Mouse (Mus musculus) MEL (cell line): ENCODE results near the gene Baiap3. TPM values are rescaled to one million over a fixed set of nuclear protein-coding genes. Genes with fewer than 3 reads are reported as not detected.
A peak's percentile ranks its signal among the peaks of the same experiment; 100 is the strongest.

Experiments used
- DNase-seq: peaks from one replicate; pipeline ENCODE4 v3.0.0; 2011; ENCODE audit warnings: low read depth, low spot score
- H3K27ac ChIP-seq: 2 replicates; pipeline ENCODE4 v1.5.1; 2012; ENCODE audit warnings: low read depth, mild to moderate bottlenecking, control low read depth, low read length, moderate library complexity; ENCODE audit not compliant: control insufficient read depth
- H3K27me3 ChIP-seq, 2 experiments: fragments of 150-350 bp in 1 of 2; sonication (generic) in 1 of 2; 2 replicates each; pipeline ENCODE4 v1.6.1; 2012; ENCODE audit warnings: low read length in 2 of 2, mild to moderate bottlenecking in 2 of 2, improper control_type of control experiment in 1 of 2, moderate library complexity in 1 of 2; ENCODE audit not compliant: insufficient read depth in 2 of 2, control insufficient read depth in 1 of 2
- H3K36me3 ChIP-seq, 2 experiments: 2 replicates each; pipeline ENCODE4 v1.6.1; 2012 to 2014; ENCODE audit warnings: low read length in 2 of 2, improper control_type of control experiment in 1 of 2, inconsistent platforms in 1 of 2, mild to moderate bottlenecking in 1 of 2; ENCODE audit not compliant: insufficient read depth in 2 of 2, control insufficient read depth in 1 of 2
- H3K4me1 ChIP-seq, 2 experiments: fragments of 150-350 bp in 1 of 2; sonication (generic) in 1 of 2; 2 replicates each; pipeline ENCODE4 v1.6.1; 2012; ENCODE audit warnings: low read length in 2 of 2, improper control_type of control experiment in 1 of 2, mild to moderate bottlenecking in 1 of 2; ENCODE audit not compliant: insufficient read depth in 2 of 2, control insufficient read depth in 1 of 2
- H3K4me3 ChIP-seq, 2 experiments: fragments of 150-350 bp in 1 of 2; sonication (generic) in 1 of 2; 2 replicates each; pipeline ENCODE4 v1.5.1; 2012; ENCODE audit warnings: low read depth in 2 of 2, low read length in 2 of 2, mild to moderate bottlenecking in 2 of 2, moderate library complexity in 2 of 2, control low read depth in 1 of 2, improper control_type of control experiment in 1 of 2; ENCODE audit not compliant: control insufficient read depth in 1 of 2, insufficient read depth in 1 of 2
- H3K79me2 ChIP-seq: 2 replicates; pipeline ENCODE4 v1.6.1; 2012; ENCODE audit warnings: mild to moderate bottlenecking, low read length, moderate library complexity; ENCODE audit not compliant: control insufficient read depth, poor library complexity, insufficient read depth
- H3K9ac ChIP-seq: 2 replicates; pipeline ENCODE4 v1.6.1; 2012; ENCODE audit warnings: low read depth, mild to moderate bottlenecking, control low read depth, low read length, moderate library complexity; ENCODE audit not compliant: control insufficient read depth, poor library complexity, severe bottlenecking
- H3K9me3 ChIP-seq: fragments of 150-350 bp; sonication (generic); replicated peaks from 2 replicates; pipeline ENCODE4 v1.6.1; 2012; ENCODE audit warnings: mild to moderate bottlenecking, low read length, improper control_type of control experiment, moderate library complexity; ENCODE audit not compliant: insufficient read depth
- CHD2 ChIP-seq: IDR thresholded peaks from 2 replicates; pipeline ENCODE4 v1.6.1; 2011; ENCODE audit warnings: low read length, improper control_type of control experiment
- CTCF ChIP-seq, 3 experiments: IDR thresholded peaks in 2 of 3; conservative IDR thresholded peaks in 1 of 3; 2 replicates each; pipeline ENCODE4 v1.5.1; 2011 to 2012; ENCODE audit warnings: low read length in 3 of 3, low read depth in 2 of 3, mild to moderate bottlenecking in 2 of 3, improper control_type of control experiment in 1 of 3, inconsistent platforms in 1 of 3, mixed read lengths in 1 of 3, moderate library complexity in 1 of 3; ENCODE audit not compliant: control insufficient read depth in 1 of 3, insufficient read depth in 1 of 3, poor library complexity in 1 of 3, severe bottlenecking in 1 of 3
- EP300 ChIP-seq, 2 experiments: IDR thresholded peaks; 2 replicates each; pipeline ENCODE4 v1.6.1; 2011; ENCODE audit warnings: improper control_type of control experiment in 2 of 2, low read length in 2 of 2, low read depth in 1 of 2, mild to moderate bottlenecking in 1 of 2
- ETS1 ChIP-seq: IDR thresholded peaks from 2 replicates; pipeline ENCODE4 v1.6.1; 2012; ENCODE audit warnings: low read depth, mild to moderate bottlenecking, inconsistent platforms, low read length, improper control_type of control experiment, moderate library complexity
- HCFC1 ChIP-seq: IDR thresholded peaks from 2 replicates; pipeline ENCODE4 v1.6.1; 2012; ENCODE audit warnings: low read depth, mild to moderate bottlenecking, inconsistent platforms, low read length, improper control_type of control experiment, moderate library complexity
- KAT2A ChIP-seq: conservative IDR thresholded peaks from 2 replicates; pipeline ENCODE4 v1.6.1; 2012; ENCODE audit warnings: low read depth, low read length, improper control_type of control experiment, inconsistent platforms
- MAFK ChIP-seq: IDR thresholded peaks from 2 replicates; pipeline ENCODE4 v1.6.1; 2011; ENCODE audit warnings: low read depth, mild to moderate bottlenecking, low read length, improper control_type of control experiment, borderline replicate concordance
- MAX ChIP-seq: IDR thresholded peaks from 2 replicates; pipeline ENCODE4 v1.6.1; 2011; ENCODE audit warnings: low read length, improper control_type of control experiment
- MAZ ChIP-seq: IDR thresholded peaks from 2 replicates; pipeline ENCODE4 v1.6.1; 2012; ENCODE audit warnings: low read depth, mild to moderate bottlenecking, inconsistent platforms, low read length, improper control_type of control experiment
- MEF2A ChIP-seq: IDR thresholded peaks from 2 replicates; pipeline ENCODE4 v1.6.1; 2014; ENCODE audit warnings: low read depth, mild to moderate bottlenecking, inconsistent platforms, low read length, improper control_type of control experiment; ENCODE audit not compliant: poor library complexity, insufficient replicate concordance, severe bottlenecking; ENCODE audit errors: extremely low read depth
- MXI1 ChIP-seq: IDR thresholded peaks from 2 replicates; pipeline ENCODE4 v1.6.1; 2011; ENCODE audit warnings: mild to moderate bottlenecking, low read depth, low read length, improper control_type of control experiment
- MYB ChIP-seq: IDR thresholded peaks from 2 replicates; pipeline ENCODE4 v1.6.1; 2011; ENCODE audit warnings: mild to moderate bottlenecking, low read depth, low read length, improper control_type of control experiment
- MYC ChIP-seq: IDR thresholded peaks from 2 replicates; pipeline ENCODE4 v1.6.1; 2011; ENCODE audit warnings: low read depth, mild to moderate bottlenecking, low read length, improper control_type of control experiment, moderate library complexity
- POLR2A ChIP-seq, 2 experiments: IDR thresholded peaks; 2 replicates each; pipeline ENCODE4 v1.6.1; 2011 to 2012; ENCODE audit warnings: low read length in 2 of 2, mild to moderate bottlenecking in 2 of 2, control low read depth in 1 of 2, improper control_type of control experiment in 1 of 2, low read depth in 1 of 2, moderate library complexity in 1 of 2; ENCODE audit not compliant: control insufficient read depth in 1 of 2, insufficient read depth in 1 of 2, poor library complexity in 1 of 2
- POLR2AphosphoS2 ChIP-seq: IDR thresholded peaks from 2 replicates; pipeline ENCODE4 v1.6.1; 2011; ENCODE audit warnings: low read length, improper control_type of control experiment
- POLR2AphosphoS5 ChIP-seq: IDR thresholded peaks from 2 replicates; pipeline ENCODE4 v1.6.1; 2012; ENCODE audit warnings: low read depth, borderline replicate concordance, mild to moderate bottlenecking, inconsistent platforms, low read length, moderate library complexity, mixed read lengths
- RAD21 ChIP-seq: IDR thresholded peaks from 2 replicates; pipeline ENCODE4 v1.6.1; 2011; ENCODE audit warnings: mild to moderate bottlenecking, low read depth, low read length, improper control_type of control experiment
- SIN3A ChIP-seq: IDR thresholded peaks from 2 replicates; pipeline ENCODE4 v1.6.1; 2012; ENCODE audit warnings: low read length, improper control_type of control experiment, inconsistent platforms
- SMC3 ChIP-seq: IDR thresholded peaks from 2 replicates; pipeline ENCODE4 v1.6.1; 2011; ENCODE audit warnings: low read depth, low read length, improper control_type of control experiment
- TCF12 ChIP-seq: IDR thresholded peaks from 2 replicates; pipeline ENCODE4 v1.6.1; 2014; ENCODE audit warnings: low read depth, mild to moderate bottlenecking, inconsistent platforms, low read length, improper control_type of control experiment, moderate library complexity
- USF1 ChIP-seq: IDR thresholded peaks from 2 replicates; pipeline ENCODE4 v1.6.1; 2014; ENCODE audit warnings: low read depth, mild to moderate bottlenecking, inconsistent platforms, low read length, improper control_type of control experiment, moderate library complexity
- USF2 ChIP-seq, 2 experiments: IDR thresholded peaks; 2 replicates each; pipeline ENCODE4 v1.6.1; 2011 to 2012; ENCODE audit warnings: improper control_type of control experiment in 2 of 2, low read length in 2 of 2, borderline replicate concordance in 1 of 2, inconsistent platforms in 1 of 2, low read depth in 1 of 2, mild to moderate bottlenecking in 1 of 2; ENCODE audit not compliant: insufficient read depth in 1 of 2
- ZC3H11A ChIP-seq: IDR thresholded peaks from 2 replicates; pipeline ENCODE4 v1.6.1; 2012; ENCODE audit warnings: low read depth, mild to moderate bottlenecking, inconsistent platforms, low read length, improper control_type of control experiment
- ZNF384 ChIP-seq: IDR thresholded peaks from 2 replicates; pipeline ENCODE4 v1.6.1; 2012; ENCODE audit warnings: low read depth, mild to moderate bottlenecking, inconsistent platforms, low read length, improper control_type of control experiment
- polyA plus RNA-seq, 2 experiments: library from polyadenylated mRNA; stranded (reverse) in 1 of 2; unstranded in 1 of 2; fragments of >175 nt in 1 of 2; fragments of >200 nt in 1 of 2; gene quantifications; 2 replicates each; pipeline versions ENCODE4 v1.2.1 to v1.2.4; 2012; ENCODE audit warnings: low replicate concordance in 2 of 2, low read depth in 1 of 2; ENCODE audit not compliant: insufficient read length in 2 of 2, insufficient read depth in 1 of 2, missing spikeins in 1 of 2
- total RNA-seq: library from RNA; depleted of rRNA; stranded (reverse); fragments of 300-350 nt; gene quantifications from 2 replicates; pipeline ENCODE4 v1.2.3, GENCODE M21; 2012

Gene Baiap3
- total and polyA plus RNA-seq, 3 experiments, result 0.08 to 0.14 TPM; not detected in 1

DNA sequence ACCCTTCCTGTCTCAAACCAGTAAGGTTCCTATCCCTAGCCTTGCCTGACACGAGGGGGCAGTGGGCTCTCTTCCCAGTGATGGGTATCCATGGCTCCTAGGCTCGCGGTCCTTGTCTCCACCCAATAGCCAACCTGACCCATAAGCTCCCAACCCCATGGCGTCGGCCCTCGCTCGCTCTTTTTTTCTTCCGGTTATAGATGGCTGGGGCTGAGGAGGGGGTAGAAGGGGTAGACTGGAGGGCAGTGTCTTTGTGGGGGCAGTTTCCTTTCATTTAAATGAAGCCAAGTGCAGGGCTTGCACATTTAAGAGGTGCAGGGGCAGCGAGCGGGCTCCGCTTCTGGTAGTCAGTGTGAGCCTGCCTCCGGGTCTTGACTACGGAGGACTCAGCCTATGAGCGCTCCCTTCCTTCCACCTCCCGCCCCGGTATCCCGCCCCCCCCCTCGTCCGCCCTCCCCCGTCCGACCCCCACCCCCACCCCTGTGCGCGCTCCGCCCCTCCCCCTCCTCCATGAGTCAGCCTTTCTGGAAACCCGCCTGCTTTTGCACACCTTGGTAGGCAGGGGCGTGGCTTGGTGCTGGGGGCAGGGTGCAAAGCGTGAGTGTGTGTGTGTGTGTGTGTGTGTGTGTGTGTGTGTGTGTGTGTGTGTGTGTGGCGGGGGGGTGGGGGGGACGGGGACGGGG lies 34.2 kb downstream of the Baiap3 start (continued):
- TF ChIP-seq EP300 (IDR thresholded peaks at IDR 0.05; ENCODE audit: low read depth in 1 of 2, low read length in 2 of 2), result no peak; a peak in 1 of 4 replicates
- peak; percentile 58 to 75; a peak in 3 of 4 replicates for TF ChIP-seq POLR2A (IDR thresholded peaks at IDR 0.05; ENCODE audit: control insufficient read depth in 1 of 2, insufficient read depth in 1 of 2, low read depth in 1 of 2, low read length in 2 of 2, poor library complexity in 1 of 2)
- no peak for TF ChIP-seq CTCF (IDR thresholded peaks at IDR 0.05 in 2 of 3, conservative IDR thresholded peaks at IDR 0.05 in 1 of 3; ENCODE audit: control insufficient read depth in 1 of 3, insufficient read depth in 1 of 3, low read depth in 2 of 3, low read length in 3 of 3, poor library complexity in 1 of 3, severe bottlenecking in 1 of 3)
- TF ChIP-seq USF2 (IDR thresholded peaks at IDR 0.05; ENCODE audit: borderline replicate concordance in 1 of 2, insufficient read depth in 1 of 2, low read depth in 1 of 2, low read length in 2 of 2), result no peak
- no peak for TF ChIP-seq POLR2AphosphoS5
- no peak for TF ChIP-seq USF1
- no peak for TF ChIP-seq ZNF384
- TF ChIP-seq MAX, result 0 out of 2 replicates have a peak, but pooled peaks have one; percentile 31
- TF ChIP-seq MYC, result no peak
- TF ChIP-seq CHD2, result no peak

DNA sequence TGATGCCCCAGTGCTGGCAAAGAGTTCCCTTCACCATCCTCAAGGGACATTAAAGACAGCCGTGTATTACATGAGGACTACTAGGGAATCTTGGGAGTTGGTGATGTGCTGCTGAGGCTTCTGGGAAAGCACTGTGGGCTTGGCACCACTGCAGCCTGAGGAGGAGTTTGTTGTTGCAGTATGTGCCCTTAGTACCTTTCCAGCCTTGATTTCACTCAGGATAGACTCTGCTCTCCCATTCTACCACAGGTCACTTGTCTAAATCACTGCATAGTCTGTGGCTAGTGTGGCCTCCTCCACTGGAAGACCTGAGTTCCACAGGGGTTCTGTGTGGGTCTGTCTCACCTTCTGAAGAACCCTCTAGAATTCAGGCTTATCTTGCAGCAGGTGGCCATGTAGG lies 35.4 kb downstream of the Baiap3 start:
- H3K36me3 ChIP-seq, result peaks cover 1 to 21% of the 10 kb centered on the region in 2 experiments; a peak in 2 of 4 replicates
- TF ChIP-seq MAZ (no peak), EP300 (IDR thresholded peaks at IDR 0.05; ENCODE audit: low read depth in 1 of 2, low read length in 2 of 2) (no peak), USF2 (IDR thresholded peaks at IDR 0.05; ENCODE audit: borderline replicate concordance in 1 of 2, insufficient read depth in 1 of 2, low read depth in 1 of 2, low read length in 2 of 2) (no peak), HCFC1 (no peak), SIN3A (no peak), TCF12 (no peak), MEF2A (no peak), MAFK (no peak), MXI1 (no peak), ETS1 (no peak), POLR2AphosphoS2 (no peak), ZC3H11A (no peak), SMC3 (no peak), RAD21 (no peak), KAT2A (no peak), USF1 (no peak), MYB (no peak), CTCF (IDR thresholded peaks at IDR 0.05 in 2 of 3, conservative IDR thresholded peaks at IDR 0.05 in 1 of 3; ENCODE audit: control insufficient read depth in 1 of 3, insufficient read depth in 1 of 3, low read depth in 2 of 3, low read length in 3 of 3, poor library complexity in 1 of 3, severe bottlenecking in 1 of 3) (no peak), ZNF384 (no peak)
- TF ChIP-seq, all 39 proteins: peak for 0
- Histone ChIP-seq H3K9ac (no peak overlapping the region), H3K4me3 (no peak overlapping the region), H3K9me3 (no peaks in the 10 kb centered on the region), H3K27ac (no peak overlapping the region), H3K4me1 (peaks cover 7 to 34% of the 10 kb centered on the region in 2 experiments), H3K79me2 (peaks cover 24% of the 10 kb centered on the region), H3K27me3 (no peaks in the 10 kb centered on the region)
- DNase-seq, result no peak
